Mouse (Mus musculus) MEL (cell line): ENCODE results near the gene Erc2.

Experiments used
- CHD2 ChIP-seq: IDR thresholded peaks from 2 replicates; pipeline ENCODE4 v1.6.1; 2011; ENCODE audit warnings: low read length, improper control_type of control experiment
- CTCF ChIP-seq, 3 experiments: IDR thresholded peaks in 2 of 3; conservative IDR thresholded peaks in 1 of 3; 2 replicates each; pipeline ENCODE4 v1.5.1; 2011 to 2012; ENCODE audit warnings: low read length in 3 of 3, low read depth in 2 of 3, mild to moderate bottlenecking in 2 of 3, improper control_type of control experiment in 1 of 3, inconsistent platforms in 1 of 3, mixed read lengths in 1 of 3, moderate library complexity in 1 of 3; ENCODE audit not compliant: control insufficient read depth in 1 of 3, insufficient read depth in 1 of 3, poor library complexity in 1 of 3, severe bottlenecking in 1 of 3
- EP300 ChIP-seq, 2 experiments: IDR thresholded peaks; 2 replicates each; pipeline ENCODE4 v1.6.1; 2011; ENCODE audit warnings: improper control_type of control experiment in 2 of 2, low read length in 2 of 2, low read depth in 1 of 2, mild to moderate bottlenecking in 1 of 2
- HCFC1 ChIP-seq: IDR thresholded peaks from 2 replicates; pipeline ENCODE4 v1.6.1; 2012; ENCODE audit warnings: low read depth, mild to moderate bottlenecking, inconsistent platforms, low read length, improper control_type of control experiment, moderate library complexity
- JUND ChIP-seq: IDR thresholded peaks from 2 replicates; pipeline ENCODE4 v1.6.1; 2011; ENCODE audit warnings: low read depth, mild to moderate bottlenecking, improper control_type of control experiment, low read length
- KAT2A ChIP-seq: conservative IDR thresholded peaks from 2 replicates; pipeline ENCODE4 v1.6.1; 2012; ENCODE audit warnings: low read depth, low read length, improper control_type of control experiment, inconsistent platforms
- POLR2A ChIP-seq, 2 experiments: IDR thresholded peaks; 2 replicates each; pipeline ENCODE4 v1.6.1; 2011 to 2012; ENCODE audit warnings: low read length in 2 of 2, mild to moderate bottlenecking in 2 of 2, control low read depth in 1 of 2, improper control_type of control experiment in 1 of 2, low read depth in 1 of 2, moderate library complexity in 1 of 2; ENCODE audit not compliant: control insufficient read depth in 1 of 2, insufficient read depth in 1 of 2, poor library complexity in 1 of 2
- RCOR1 ChIP-seq: IDR thresholded peaks from 2 replicates; pipeline ENCODE4 v1.6.1; 2012; ENCODE audit warnings: low read depth, mild to moderate bottlenecking, inconsistent platforms, low read length, improper control_type of control experiment
- TAL1 ChIP-seq: IDR thresholded peaks from 2 replicates; pipeline ENCODE4 v1.6.1; 2012; ENCODE audit warnings: mild to moderate bottlenecking, inconsistent platforms, low read length, moderate library complexity, mixed read lengths
- USF1 ChIP-seq: IDR thresholded peaks from 2 replicates; pipeline ENCODE4 v1.6.1; 2014; ENCODE audit warnings: low read depth, mild to moderate bottlenecking, inconsistent platforms, low read length, improper control_type of control experiment, moderate library complexity
- ZMIZ1 ChIP-seq: IDR thresholded peaks from 2 replicates; pipeline ENCODE4 v1.6.1; 2012; ENCODE audit warnings: low read depth, mild to moderate bottlenecking, inconsistent platforms, low read length, improper control_type of control experiment, moderate library complexity

DNA sequence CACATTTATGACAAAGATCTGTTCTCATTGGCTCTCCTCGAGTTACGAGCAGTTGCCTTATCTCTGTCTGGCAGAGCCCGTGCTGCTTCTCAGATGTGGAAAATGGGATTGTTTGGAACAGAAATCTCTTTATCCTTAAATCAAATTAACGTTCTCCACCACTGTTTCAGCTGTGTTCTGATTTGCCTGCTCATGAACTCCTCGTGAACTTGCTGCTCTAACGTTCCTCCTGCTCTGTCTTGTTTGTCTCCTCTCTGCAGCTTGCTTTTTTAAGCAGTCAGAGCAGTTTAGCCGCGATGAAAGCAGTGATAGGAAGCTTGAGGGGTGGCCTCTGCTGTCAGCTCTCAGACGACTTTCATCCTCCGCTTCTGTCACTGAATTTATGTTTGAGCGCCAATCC, 32.4 kb downstream of the Erc2 start:
- no peak for TF ChIP-seq EP300 (IDR thresholded peaks at IDR 0.05; ENCODE audit: low read depth in 1 of 2, low read length in 2 of 2)
- no peak for TF ChIP-seq RCOR1
- no peak for TF ChIP-seq ZMIZ1
- no peak for TF ChIP-seq USF1
- TF ChIP-seq POLR2A (IDR thresholded peaks at IDR 0.05; ENCODE audit: control insufficient read depth in 1 of 2, insufficient read depth in 1 of 2, low read depth in 1 of 2, low read length in 2 of 2, poor library complexity in 1 of 2) = no peak
- no peak for TF ChIP-seq CHD2
- no peak for TF ChIP-seq TAL1
- TF ChIP-seq JUND = no peak
- no peak for TF ChIP-seq CTCF (IDR thresholded peaks at IDR 0.05 in 2 of 3, conservative IDR thresholded peaks at IDR 0.05 in 1 of 3; ENCODE audit: control insufficient read depth in 1 of 3, insufficient read depth in 1 of 3, low read depth in 2 of 3, low read length in 3 of 3, poor library complexity in 1 of 3, severe bottlenecking in 1 of 3)
- TF ChIP-seq HCFC1 = no peak
- TF ChIP-seq KAT2A = no peak
